Comparison of ENCODE assay signal across 25 mouse cellular contexts in the genomic region with DNA sequence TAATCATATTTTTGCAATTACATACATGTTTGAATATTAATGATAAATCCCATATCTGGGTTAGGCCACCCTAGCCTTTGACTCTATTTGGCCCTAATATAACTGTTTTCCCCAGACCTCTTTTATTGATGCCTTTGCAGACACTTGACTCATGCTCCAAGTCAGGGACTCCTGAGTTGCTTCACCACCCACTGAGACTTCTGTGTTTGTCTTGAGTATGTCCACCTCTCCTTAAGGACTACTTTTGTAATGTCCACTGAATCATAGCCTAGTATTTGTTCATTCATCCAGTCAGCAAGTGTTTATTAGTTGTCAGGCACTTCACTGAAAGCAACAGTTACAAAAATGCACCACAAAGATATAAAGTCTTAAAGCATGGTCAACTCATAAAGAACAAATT.
"Had no signal": no experiment of that assay in that cellular context is flagged by ENCODE, and none has a peak within 500 bp of the region (broad histone marks: within the 10 kb centered on the region; RNA-seq: fewer than 3 reads in every experiment).

No protein-coding gene starts in this region.

- H3K9me3 ChIP-seq: heart, embryonic 10.5 days; heart, embryonic 12.5 days; hindbrain, embryonic 10.5 days; hindbrain, embryonic 12.5 days; kidney, embryonic 15.5 days; limb, embryonic 13.5 days; limb, embryonic 15.5 days; liver, embryonic 13.5 days had no signal

- DNase-seq: gastrocnemius, postnatal 14 days; gastrocnemius, postnatal 36 days; heart, adult 18-20 months; heart, postnatal 10 days; heart, postnatal 4 days; kidney, adult 11 months; kidney, adult 2 months; kidney, adult 9 months; kidney, postnatal 14 days; kidney, postnatal 36 days; layer of hippocampus, adult 9-11 months; layer of hippocampus, postnatal 36 days; left cerebral cortex, postnatal 4 days; liver, embryonic 13.5 days had no signal

- H3K27me3 ChIP-seq: heart, embryonic 12.5 days; hindbrain, embryonic 12.5 days; kidney, embryonic 15.5 days; limb, embryonic 13.5 days; limb, embryonic 15.5 days; liver, embryonic 13.5 days had no signal

- H3K36me3 ChIP-seq: heart, embryonic 10.5 days; heart, embryonic 12.5 days; hindbrain, embryonic 10.5 days; hindbrain, embryonic 12.5 days; kidney, embryonic 15.5 days; limb, embryonic 13.5 days; limb, embryonic 15.5 days; liver, embryonic 13.5 days had no signal

- H3K4me3 ChIP-seq: heart, embryonic 10.5 days; heart, embryonic 12.5 days; hindbrain, embryonic 10.5 days; hindbrain, embryonic 12.5 days; kidney, embryonic 15.5 days; limb, embryonic 13.5 days; limb, embryonic 15.5 days; liver, embryonic 13.5 days had no signal

- H3K4me1 ChIP-seq: heart, embryonic 10.5 days; heart, embryonic 12.5 days; hindbrain, embryonic 10.5 days; hindbrain, embryonic 12.5 days; kidney, embryonic 15.5 days; limb, embryonic 13.5 days; limb, embryonic 15.5 days; liver, embryonic 13.5 days had no signal

- H3K9ac ChIP-seq: heart, embryonic 12.5 days; hindbrain, embryonic 12.5 days; hindbrain, embryonic 14.5 days; kidney, embryonic 15.5 days; limb, embryonic 13.5 days; limb, embryonic 15.5 days; liver, embryonic 13.5 days had no signal

- H3K27ac ChIP-seq: heart, embryonic 10.5 days; hindbrain, embryonic 10.5 days; hindbrain, embryonic 12.5 days; hindbrain, embryonic 14.5 days; kidney, embryonic 15.5 days; kidney, postnatal 0 days; limb, embryonic 13.5 days; limb, embryonic 15.5 days; liver, embryonic 13.5 days had no signal

- H3K4me2 ChIP-seq: heart, embryonic 12.5 days; hindbrain, embryonic 12.5 days; hindbrain, embryonic 14.5 days; kidney, embryonic 15.5 days; limb, embryonic 13.5 days; limb, embryonic 15.5 days; liver, embryonic 13.5 days had no signal

- ATAC-seq: hindbrain, embryonic 16.5 days; intestine, embryonic 16.5 days had no signal
